Mouse (Mus musculus) T-cell, adult 66 days (primary cell): ENCODE results near the gene Plekhg1. TPM values are rescaled to one million over a fixed set of nuclear protein-coding genes. Genes with fewer than 3 reads are reported as not detected.

Source experiments
- total RNA-seq, 2 experiments: library from RNA; stranded (reverse); gene quantifications; 3 replicates in 1 of 2; 4 replicates in 1 of 2; pipeline ENCODE4 v1.2.4; 2023

The Plekhg1 gene
- total RNA-seq, result under 1 TPM in 1 of 2 experiments, not detected in 1; 0.12 TPM

GRCm38 (mm10) chr10:3740148-3740503 is at the start of gene Plekhg1:
Gene Plekhg1 (plus strand): TSS chr10:3740364.

GRCm38 (mm10) chr10:3972981-3973588 is 232.9 kb downstream of the Plekhg1 start, which contains the start of gene Mthfd1l:
Gene Mthfd1l (plus strand): TSS chr10:3973118.

Other genes with a start within 250 kb of the Plekhg1 start
- gene Iyd, start 200.1 kb upstream of the Plekhg1 start, total RNA-seq, result under 1 TPM in 1 of 2 experiments, not detected in 1; 0.47 TPM
- gene Mthfd1l, start 232.8 kb downstream of the Plekhg1 start, total RNA-seq, result 10 to 100 TPM; 46.1 to 46.8 TPM